21 mouse cellular contexts compared by ENCODE assay signal in genomic region chr1:126752247-126753037, GRCm38 (mm10).
DNase-seq lines count a peak whose midpoint lies in the region; ATAC-seq lines count a peak whose summit lies in the region.
"Had no signal": no experiment of that assay in that cellular context is flagged by ENCODE, and none has a peak within 500 bp of the region (broad histone marks: within the 10 kb centered on the region; RNA-seq: fewer than 3 reads in every experiment).

No protein-coding gene starts in this region.

- no peaks in the 10 kb centered on the region for H3K36me3 ChIP-seq in forebrain, embryonic 10.5 days (replicated peaks)
- no peaks in the 10 kb centered on the region for H3K36me3 ChIP-seq in forebrain, embryonic 11.5 days (ENCODE audit: control insufficient read depth, insufficient read depth, low read length)
- no peaks in the 10 kb centered on the region for H3K36me3 ChIP-seq in lung, embryonic 15.5 days
- H3K36me3 ChIP-seq in embryonic facial prominence, embryonic 10.5 days (replicated peaks), result no peaks in the 10 kb centered on the region
- H3K36me3 ChIP-seq in neural tube, embryonic 14.5 days (ENCODE audit: control insufficient read depth, insufficient read depth, low read length), result no peaks in the 10 kb centered on the region
- no peaks in the 10 kb centered on the region for H3K36me3 ChIP-seq in forebrain, embryonic 12.5 days (replicated peaks)
- H3K36me3 ChIP-seq: limb, embryonic 12.5 days; midbrain, embryonic 13.5 days had no signal

- no peak overlapping the region for H3K9ac ChIP-seq in forebrain, embryonic 11.5 days (ENCODE audit: low read length)
- H3K9ac ChIP-seq in lung, embryonic 15.5 days, result no peak overlapping the region
- H3K9ac ChIP-seq in neural tube, embryonic 14.5 days (replicated peaks; ENCODE audit: low read depth, low read length), result no peak overlapping the region
- H3K9ac ChIP-seq in forebrain, embryonic 12.5 days, result no peak overlapping the region
- H3K9ac ChIP-seq: forebrain, embryonic 13.5 days; limb, embryonic 12.5 days; midbrain, embryonic 13.5 days had no signal

- H3K4me2 ChIP-seq in forebrain, embryonic 11.5 days (ENCODE audit: low read depth, low read length, severe bottlenecking), result no peak overlapping the region
- H3K4me2 ChIP-seq in lung, embryonic 15.5 days, result no peak overlapping the region
- H3K4me2 ChIP-seq in neural tube, embryonic 14.5 days (ENCODE audit: low read depth, low read length), result no peak overlapping the region
- H3K4me2 ChIP-seq in forebrain, embryonic 12.5 days, result no peak overlapping the region
- H3K4me2 ChIP-seq: forebrain, embryonic 13.5 days; limb, embryonic 12.5 days; midbrain, embryonic 13.5 days had no signal

- DNase-seq in forebrain, embryonic 10.5 days (ENCODE audit: extremely low spot score, low spot score), result no peak
- no peak for DNase-seq in forebrain, embryonic 11.5 days (ENCODE audit: low spot score)
- no peak for DNase-seq in lung, postnatal 14 days
- no peak for DNase-seq in embryonic facial prominence, embryonic 10.5 days (ENCODE audit: low spot score)
- DNase-seq in cerebellum, adult 11 months, result no peak
- DNase-seq: adrenal gland, postnatal 25 days; cerebellum, postnatal 14 days; gastrocnemius, adult 2 months; heart, adult 18-20 months; retina, postnatal 1 day; thymus, postnatal 14 days had no signal

- peaks cover 12% of the 10 kb centered on the region for H3K27me3 ChIP-seq in forebrain, embryonic 10.5 days (ENCODE audit: poor library complexity, severe bottlenecking)
- no peaks in the 10 kb centered on the region for H3K27me3 ChIP-seq in forebrain, embryonic 11.5 days (ENCODE audit: control insufficient read depth, insufficient read depth, low read length)
- H3K27me3 ChIP-seq in lung, embryonic 15.5 days, result no peaks in the 10 kb centered on the region
- H3K27me3 ChIP-seq in embryonic facial prominence, embryonic 10.5 days (replicated peaks; ENCODE audit: low read depth, poor library complexity, severe bottlenecking), result no peaks in the 10 kb centered on the region
- no peaks in the 10 kb centered on the region for H3K27me3 ChIP-seq in neural tube, embryonic 14.5 days (ENCODE audit: control insufficient read depth, insufficient read depth, low read length)
- H3K27me3 ChIP-seq in forebrain, embryonic 12.5 days, result no peaks in the 10 kb centered on the region
- H3K27me3 ChIP-seq: forebrain, embryonic 13.5 days; limb, embryonic 12.5 days had no signal

- H3K4me3 ChIP-seq in forebrain, embryonic 10.5 days, result no peak overlapping the region
- no peak overlapping the region for H3K4me3 ChIP-seq in forebrain, embryonic 11.5 days (ENCODE audit: low read depth, low read length)
- H3K4me3 ChIP-seq in lung, embryonic 15.5 days, result no peak overlapping the region
- no peak overlapping the region for H3K4me3 ChIP-seq in embryonic facial prominence, embryonic 10.5 days
- no peak overlapping the region for H3K4me3 ChIP-seq in neural tube, embryonic 14.5 days (ENCODE audit: low read depth, low read length)
- H3K4me3 ChIP-seq in forebrain, embryonic 12.5 days (replicated peaks), result no peak overlapping the region
- H3K4me3 ChIP-seq: forebrain, embryonic 13.5 days; gastrocnemius, adult 2 months; layer of hippocampus, adult 2 months; left cerebral cortex, adult 2 months; limb, embryonic 12.5 days; midbrain, embryonic 13.5 days had no signal

- WGBS in forebrain, embryonic 10.5 days, result 90% methylated on average over 13 of the region's 13 CpGs
- 85% methylated on average over 13 of the region's 13 CpGs for WGBS in forebrain, embryonic 11.5 days
- 51% methylated on average over 13 of the region's 13 CpGs for WGBS in lung, embryonic 15.5 days
- WGBS in embryonic facial prominence, embryonic 10.5 days, result 84% methylated on average over 13 of the region's 13 CpGs
- WGBS in neural tube, embryonic 14.5 days, result 61% methylated on average over 13 of the region's 13 CpGs
- WGBS in forebrain, embryonic 12.5 days, result 87% methylated on average over 13 of the region's 13 CpGs

- no peaks in the 10 kb centered on the region for H3K9me3 ChIP-seq in forebrain, embryonic 10.5 days
- no peaks in the 10 kb centered on the region for H3K9me3 ChIP-seq in forebrain, embryonic 11.5 days (ENCODE audit: control insufficient read depth, low read length)
- no peaks in the 10 kb centered on the region for H3K9me3 ChIP-seq in lung, embryonic 15.5 days
- no peaks in the 10 kb centered on the region for H3K9me3 ChIP-seq in embryonic facial prominence, embryonic 10.5 days
- H3K9me3 ChIP-seq in neural tube, embryonic 14.5 days (ENCODE audit: control insufficient read depth, low read length), result no peaks in the 10 kb centered on the region
- H3K9me3 ChIP-seq in forebrain, embryonic 12.5 days, result no peaks in the 10 kb centered on the region
- H3K9me3 ChIP-seq: forebrain, embryonic 13.5 days; limb, embryonic 12.5 days had no signal

- H3K27ac ChIP-seq in forebrain, embryonic 10.5 days, result peak overlapping the region; percentile 25; the same call in 1 of the 2 replicates
- H3K27ac ChIP-seq in forebrain, embryonic 11.5 days (ENCODE audit: low read depth, low read length), result no peak overlapping the region
- peak overlapping the region; percentile 35; the same call in 1 of the 2 replicates for H3K27ac ChIP-seq in lung, embryonic 15.5 days
- 0 out of 2 replicates have a peak overlapping the region, but pooled peaks have one; percentile 15 for H3K27ac ChIP-seq in embryonic facial prominence, embryonic 10.5 days (replicated peaks)
- H3K27ac ChIP-seq in neural tube, embryonic 14.5 days (ENCODE audit: low read depth, low read length), result no peak overlapping the region
- H3K27ac ChIP-seq in forebrain, embryonic 12.5 days, result no peak overlapping the region
- H3K27ac ChIP-seq: forebrain, embryonic 13.5 days; gastrocnemius, adult 2 months; kidney, postnatal 0 days; layer of hippocampus, adult 2 months; left cerebral cortex, adult 2 months; limb, embryonic 12.5 days had no signal

- no peak; the same call in 1 of the 2 replicates for ATAC-seq in forebrain, embryonic 11.5 days (replicated peaks; ENCODE audit: low FRiP score)
- ATAC-seq in lung, embryonic 15.5 days (ENCODE audit: borderline replicate concordance, extremely low read depth, low FRiP score, low TSS enrichment), result no peak
- peak; percentile 42; the same call in 1 of the 2 replicates for ATAC-seq in neural tube, embryonic 14.5 days (ENCODE audit: low read depth)
- no peak for ATAC-seq in forebrain, embryonic 12.5 days (ENCODE audit: low FRiP score)
- ATAC-seq: activated CD4-positive, CD25-positive, alpha-beta regulatory T cell, adult 4 months; forebrain, embryonic 13.5 days; midbrain, embryonic 13.5 days had no signal

- peaks cover 8% of the 10 kb centered on the region for H3K4me1 ChIP-seq in forebrain, embryonic 10.5 days
- H3K4me1 ChIP-seq in forebrain, embryonic 11.5 days (replicated peaks; ENCODE audit: control insufficient read depth, insufficient read depth, low read length), result no peaks in the 10 kb centered on the region
- peaks cover 9% of the 10 kb centered on the region; the same call in 1 of the 2 replicates for H3K4me1 ChIP-seq in lung, embryonic 15.5 days
- H3K4me1 ChIP-seq in embryonic facial prominence, embryonic 10.5 days, result 0 out of 2 replicates have a peak, but pooled peaks cover 4% of the 10 kb centered on the region
- H3K4me1 ChIP-seq in neural tube, embryonic 14.5 days (ENCODE audit: control insufficient read depth, insufficient read depth, low read length), result peaks cover 3% of the 10 kb centered on the region; the same call in 1 of the 2 replicates
- H3K4me1 ChIP-seq in forebrain, embryonic 12.5 days, result peaks cover 11% of the 10 kb centered on the region

Comparison
In these comparisons a context has a peak if more than half of its experiments do, and no peak if none do; other contexts are left out.
1. H3K27ac ChIP-seq: peak in forebrain, embryonic 10.5 days (single experiment), lung, embryonic 15.5 days (single experiment) and embryonic facial prominence, embryonic 10.5 days (single experiment); none in forebrain, embryonic 11.5 days (single experiment), neural tube, embryonic 14.5 days (single experiment) and forebrain, embryonic 12.5 days (single experiment).